Mouse (Mus musculus) left cerebral cortex, adult 8-10 months (tissue): ENCODE measurements around the gene Efcab2. TPM values are rescaled to one million over a fixed set of nuclear protein-coding genes. Genes with fewer than 3 reads are reported as not detected.

Experiments
- DNase-seq, 2 experiments: peaks; one replicate each; pipeline ENCODE4 v3.0.0; 2022; ENCODE audit warnings: low spot score in 2 of 2
- total RNA-seq, 4 experiments: library from RNA; stranded (reverse); gene quantifications; 2 replicates each; pipeline ENCODE4 v1.2.4; 2022

Gene Efcab2
- total RNA-seq, 4 experiments from 2014 or later, result 10.0 to 14.8 (median 13.1) TPM

DNA sequence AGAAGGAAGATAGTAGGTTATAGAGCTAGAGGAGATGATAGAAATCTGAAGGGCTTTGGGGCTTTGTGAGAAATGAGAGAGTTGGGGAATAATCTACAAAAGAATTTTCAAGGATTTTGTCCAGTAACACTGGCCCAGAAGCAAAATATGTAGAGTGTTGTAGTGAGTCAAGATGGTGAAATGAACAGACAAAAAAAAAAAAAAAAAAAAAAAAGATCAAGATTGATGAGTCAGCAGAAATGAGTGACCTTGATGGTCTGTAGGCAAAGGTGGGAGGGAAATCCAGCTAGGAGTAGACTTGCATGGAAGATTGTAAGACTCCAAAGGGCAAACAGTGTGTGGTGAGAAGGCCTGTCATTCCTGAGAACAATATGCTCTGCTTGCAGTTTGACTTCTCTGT, 78.0 kb downstream of the Efcab2 start:
- no peak for DNase-seq

GRCm38 (mm10) chr1:178485138-178485867, 79.4 kb downstream of the Efcab2 start:
- DNase-seq, result no peak

GRCm38 (mm10) chr1:178485868-178486220, 80.0 kb downstream of the Efcab2 start:
- no peak for DNase-seq

DNA sequence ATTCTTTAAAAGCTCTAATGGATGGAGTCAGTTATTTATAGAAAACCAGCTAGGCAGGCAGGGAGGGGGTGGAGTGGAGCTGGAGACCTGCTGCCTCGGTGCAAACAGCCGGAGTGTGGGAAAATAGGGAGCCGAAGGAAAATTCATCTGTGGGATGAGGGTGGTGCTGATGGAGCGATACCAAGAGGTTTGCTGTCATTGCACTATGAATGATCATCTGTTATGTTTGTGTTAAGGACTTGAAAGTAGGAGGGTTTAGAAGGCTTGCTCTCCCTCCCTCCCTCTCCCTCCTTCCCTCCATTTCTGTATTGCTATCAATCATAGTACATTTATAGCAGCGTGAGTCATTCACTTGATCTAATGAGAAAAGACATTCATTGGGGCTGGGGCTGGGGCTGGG, 80.9 kb downstream of the Efcab2 start:
- peak in 1 of 2 experiments; percentile 71 for DNase-seq

DNA sequence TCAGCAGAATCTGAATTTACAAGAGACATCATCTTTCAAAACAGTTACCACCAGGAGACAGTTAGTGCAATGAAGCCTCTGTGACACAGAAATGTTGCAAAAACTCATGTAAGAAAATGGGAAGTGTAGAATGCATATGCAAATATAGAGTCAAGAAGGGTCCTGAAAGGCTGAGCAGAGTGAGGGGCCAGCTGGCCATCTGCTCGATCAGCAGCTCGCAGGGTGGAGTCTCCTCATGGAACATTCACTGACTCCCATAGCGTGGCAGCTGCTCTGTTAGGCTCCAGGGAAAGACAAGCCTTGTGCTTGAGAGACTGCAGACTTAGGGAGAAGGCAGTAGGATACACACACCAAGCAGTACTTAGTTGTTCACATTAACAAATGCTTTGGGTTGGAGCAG, 83.2 kb downstream of the Efcab2 start:
- DNase-seq, result no peak

DNA sequence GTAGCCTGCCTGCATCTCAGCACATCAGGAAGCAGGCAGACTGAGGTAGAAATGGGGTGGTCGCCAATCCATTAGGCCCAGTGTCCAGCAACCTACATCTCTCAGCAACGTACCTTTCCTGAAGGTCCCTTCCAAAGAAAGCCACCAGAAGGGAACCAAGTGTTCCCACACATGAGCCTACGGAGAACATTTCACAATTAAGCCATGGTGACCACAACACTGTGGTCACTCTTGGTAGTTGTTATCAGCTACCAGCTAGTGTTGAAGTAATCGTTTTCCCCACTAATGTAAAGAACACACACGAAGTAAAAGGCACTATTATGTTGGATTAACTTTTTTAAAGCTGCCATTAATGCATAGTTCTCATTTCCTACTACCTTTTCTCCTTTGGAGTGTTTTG, 85.8 kb downstream of the Efcab2 start:
- DNase-seq, result no peak

DNA sequence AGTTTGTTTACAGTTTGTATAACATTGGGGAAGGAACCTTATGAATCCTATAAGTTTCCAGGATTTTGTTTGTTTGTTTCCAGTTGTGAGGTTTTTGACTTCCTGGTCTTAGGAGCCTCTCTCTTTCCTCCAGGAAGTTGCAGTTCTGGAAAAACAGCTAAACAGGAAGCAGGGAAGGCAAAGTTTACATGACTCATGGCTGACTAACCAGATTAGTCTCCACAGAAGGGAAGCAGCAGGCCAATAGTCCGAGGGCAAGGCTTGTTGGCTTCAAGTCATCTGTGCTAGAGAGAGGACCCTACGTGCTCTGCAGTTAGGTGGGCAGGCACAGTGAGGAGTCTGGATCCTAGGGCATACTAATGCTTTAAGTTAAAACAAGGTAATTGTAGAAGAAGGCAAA, 86.6 kb downstream of the Efcab2 start:
- no peak for DNase-seq

- DNase-seq, result no peak
These were observed 90.3 kb downstream of the Efcab2 start for GRCm38 (mm10) chr1:178496186-178496585.

GRCm38 (mm10) chr1:178496841-178497240, 91.0 kb downstream of the Efcab2 start:
- no peak for DNase-seq

- no peak for DNase-seq
These were observed 101.1 kb downstream of the Efcab2 start for GRCm38 (mm10) chr1:178506938-178507337.

DNA sequence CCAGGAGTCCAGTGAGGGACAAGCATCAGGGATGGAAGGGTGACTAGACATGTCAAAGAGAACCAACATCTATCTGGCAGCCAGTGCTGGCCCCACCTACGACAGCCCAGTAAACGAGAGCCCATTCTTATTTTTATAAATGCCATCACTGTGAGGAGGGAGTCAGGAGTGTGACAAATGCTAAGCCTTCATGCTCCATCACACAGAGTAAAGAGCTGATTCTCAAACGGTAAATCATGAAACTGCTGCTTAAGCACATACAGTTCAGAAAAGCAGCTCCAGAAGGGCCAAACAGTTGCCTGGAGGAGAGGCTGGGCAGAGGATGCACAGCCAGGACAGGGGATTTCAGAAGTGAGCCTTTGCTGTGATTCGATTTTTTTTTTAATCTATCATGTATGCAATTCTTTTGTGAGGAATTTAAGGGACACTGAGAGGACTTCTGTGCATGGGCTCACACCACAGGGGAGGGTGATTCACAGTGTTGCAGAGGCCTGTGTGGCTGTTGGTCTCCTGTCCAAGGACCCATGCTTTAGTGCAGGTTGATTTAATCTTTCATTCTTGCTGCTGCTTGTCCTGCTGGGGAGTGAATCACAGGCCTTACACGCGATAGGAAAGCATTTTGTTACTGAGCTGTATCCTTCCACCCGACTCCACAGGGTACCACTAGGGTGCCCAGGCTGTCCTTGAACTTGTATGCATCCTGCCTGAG, 106.6 kb downstream of the Efcab2 start:
- no peak for DNase-seq

GRCm38 (mm10) chr1:178513954-178514353, 108.1 kb downstream of the Efcab2 start:
- no peak for DNase-seq

DNA sequence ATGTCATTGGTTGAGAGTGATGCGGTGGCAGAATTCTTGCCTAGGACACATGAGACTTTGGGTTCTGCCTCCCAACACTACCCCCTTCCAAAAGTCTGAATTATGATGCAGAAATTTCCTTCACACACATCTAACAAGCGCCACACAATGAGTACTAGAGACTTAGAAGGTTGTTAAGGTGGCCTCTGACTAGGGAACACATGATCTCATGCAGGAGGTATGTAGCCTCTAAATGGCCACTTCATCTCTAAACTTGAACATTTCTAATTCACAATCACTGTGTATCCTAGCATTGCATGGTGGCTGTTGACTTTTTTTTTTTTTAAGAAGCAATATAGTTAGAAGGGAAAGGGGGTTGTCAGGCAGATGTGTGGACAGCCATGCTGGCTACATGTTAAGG, 110.0 kb downstream of the Efcab2 start:
- DNase-seq, result no peak

DNA sequence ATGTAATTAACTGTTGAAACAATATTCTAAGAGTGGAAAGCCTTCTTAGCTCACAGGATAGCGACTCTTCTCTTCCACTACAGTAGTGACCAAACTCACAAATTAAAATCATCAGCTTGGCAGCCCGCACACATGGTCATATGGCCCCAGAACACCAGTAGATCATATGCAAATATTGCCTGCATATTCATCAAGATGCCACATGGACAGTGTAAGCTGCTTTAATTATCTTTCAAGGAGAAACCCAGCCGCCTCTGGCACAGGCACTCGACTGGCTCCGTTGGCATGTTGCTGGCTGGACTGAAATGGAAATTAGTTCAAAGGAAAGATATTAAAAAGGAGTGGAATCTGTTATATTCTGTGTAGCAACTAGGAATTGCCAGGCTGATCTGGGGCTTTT, 116.5 kb downstream of the Efcab2 start:
- DNase-seq, result no peak

DNA sequence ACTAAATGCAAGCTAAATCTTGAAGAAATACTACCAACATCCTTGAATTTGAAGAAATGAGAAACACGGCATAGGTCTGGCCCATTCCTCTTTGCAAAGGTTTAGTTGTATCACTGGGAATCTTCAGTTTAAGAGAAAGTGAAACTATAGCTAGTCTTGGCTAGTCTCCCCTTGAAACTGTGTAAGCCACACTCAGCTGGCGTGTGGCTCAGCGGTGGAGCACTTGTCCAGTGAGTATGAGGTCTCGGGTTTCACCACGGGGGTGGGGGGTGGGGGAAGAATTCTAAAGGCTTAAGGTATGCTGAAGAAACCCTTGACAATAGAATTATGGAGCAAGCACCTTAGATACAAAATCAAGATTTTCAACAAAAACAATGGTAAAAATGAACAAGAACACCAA, 117.3 kb downstream of the Efcab2 start:
- no peak for DNase-seq

DNA sequence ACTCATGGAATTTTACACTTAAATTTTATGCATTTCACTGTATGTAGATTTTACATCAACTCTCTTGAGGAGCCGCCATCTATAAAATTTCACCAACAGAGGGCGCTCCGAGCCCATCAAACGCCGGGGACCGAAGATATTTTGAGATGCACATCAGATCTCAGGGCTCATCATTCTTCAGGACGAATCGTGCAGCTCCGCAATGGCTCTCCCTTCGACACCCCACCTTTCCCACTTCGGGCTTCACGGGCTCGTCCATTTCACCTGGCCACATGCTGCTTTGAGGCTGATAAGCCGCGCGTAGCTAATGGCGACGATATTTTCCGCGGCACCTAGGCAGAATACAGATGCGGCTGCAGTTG, 121.3 kb downstream of the Efcab2 start:
- DNase-seq, result peak; percentile 51 to 68

DNA sequence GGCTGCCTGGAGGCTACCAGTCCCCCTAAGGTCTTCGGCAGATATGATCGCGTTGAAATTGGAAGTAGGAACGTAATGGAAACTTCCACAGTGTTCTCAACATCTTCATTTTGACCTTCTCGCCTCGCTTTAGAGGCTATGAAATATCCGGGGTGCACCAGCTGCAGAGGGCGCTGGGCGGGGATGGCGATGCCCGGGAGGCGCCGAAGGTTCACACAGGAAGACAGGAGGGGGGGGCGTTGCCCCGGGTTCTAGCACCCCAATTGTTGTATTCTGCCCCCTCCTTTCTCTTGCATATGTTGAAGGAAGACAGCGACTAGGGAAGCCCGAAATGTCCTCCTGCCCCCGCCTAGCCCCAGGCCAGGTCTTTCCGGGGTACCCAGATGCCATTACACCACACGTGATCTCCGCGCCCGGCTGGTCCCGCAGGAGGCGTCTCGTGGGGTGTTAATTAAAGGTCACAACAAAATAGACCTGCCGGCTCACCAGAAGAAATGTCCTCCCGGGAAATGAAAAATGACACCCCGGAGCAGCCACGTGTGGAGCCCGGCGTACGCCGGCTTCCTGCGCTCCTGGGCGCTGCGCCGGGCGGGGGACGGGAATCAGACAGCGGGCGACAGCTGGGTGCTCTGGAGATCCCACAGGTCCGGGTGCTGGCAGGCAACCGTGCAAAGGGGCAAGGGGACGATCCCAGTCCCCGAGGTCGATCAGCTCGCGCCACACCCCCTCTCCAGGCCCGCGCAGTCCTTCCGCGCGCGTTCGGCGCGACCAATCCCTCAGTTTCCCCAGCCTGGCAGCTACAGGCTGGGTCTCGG, 121.9 kb downstream of the Efcab2 start:
- DNase-seq, result peak; percentile 22 to 42

DNA sequence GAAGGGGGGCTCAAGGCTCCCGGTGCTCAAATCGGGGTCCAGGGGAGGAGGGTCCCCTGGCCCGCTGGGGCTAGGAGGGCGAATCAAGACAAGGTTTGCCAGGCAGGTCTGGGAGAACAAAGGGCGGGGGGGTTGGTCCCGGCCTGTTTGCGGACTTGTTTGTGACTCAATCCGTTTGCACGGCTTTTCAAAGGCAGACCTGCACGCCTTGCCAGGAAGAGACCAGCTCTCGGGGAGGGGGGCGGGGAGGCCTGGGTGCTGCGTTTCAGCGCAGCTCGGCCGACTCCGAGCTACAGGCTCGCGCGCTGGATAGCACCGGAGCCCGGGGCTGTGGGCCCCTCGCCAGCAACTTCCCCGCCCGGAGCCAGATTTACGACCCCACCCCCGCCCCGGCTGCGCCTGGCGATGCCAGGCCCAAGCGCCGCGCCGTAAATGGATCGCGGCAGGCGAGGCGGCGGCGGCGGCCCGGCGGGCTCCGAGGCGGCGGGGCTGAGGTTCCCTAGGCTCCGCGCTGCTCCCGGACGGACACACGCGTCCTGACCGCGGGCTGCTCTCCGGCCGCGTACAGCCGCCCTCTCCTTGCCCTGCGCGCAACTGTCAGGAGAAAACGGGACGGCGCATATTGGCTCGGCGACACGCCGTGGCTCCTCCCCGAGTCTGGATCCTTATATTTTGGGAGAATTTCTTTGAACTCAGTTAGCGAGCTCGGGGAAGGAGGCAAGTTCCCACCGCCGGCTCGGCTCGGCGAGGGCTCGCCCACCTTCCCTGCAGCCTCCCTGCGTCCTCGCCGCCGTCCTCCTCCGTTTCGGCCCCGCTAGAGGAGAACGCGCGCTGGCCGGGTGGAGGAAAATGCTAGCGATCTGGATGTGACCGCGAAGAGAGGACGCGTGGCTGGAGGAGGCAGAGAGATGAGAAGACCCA, 122.8 kb downstream of the Efcab2 start, which contains the start of gene Kif26b:
Kif26b (plus strand) TSS at position 695 of the 921 bp plus-strand sequence.
- peak; percentile 32 to 46 for DNase-seq

GRCm38 (mm10) chr1:178529512-178530300, 123.8 kb downstream of the Efcab2 start:
- DNase-seq, result peak; percentile 8 to 26
